Mouse (Mus musculus): Measurements from ENCODE around the gene Tmem204. TPM values are rescaled to one million over a fixed set of nuclear protein-coding genes. Genes with fewer than 3 reads are reported as not detected.

Tmem204 gene
- polyA plus RNA-seq, 1 experiment: not detected

GRCm38 (mm10) chr17:25114908-25115645 lies 31.7 kb upstream of the Tmem204 start:
- 9% methylated on average over 23 of the region's 23 CpGs for WGBS
- no peak for TF ChIP-seq CTCF (IDR thresholded peaks at IDR 0.05; ENCODE audit: insufficient read depth, low read depth, low read length)
- TF ChIP-seq POLR2A (IDR thresholded peaks at IDR 0.05; ENCODE audit: insufficient read depth, low read depth, low read length): no peak
- peaks cover 10% of the 10 kb centered on the region for H3K4me1 ChIP-seq (ENCODE audit: control insufficient read depth, insufficient read depth, low read length)

DNA sequence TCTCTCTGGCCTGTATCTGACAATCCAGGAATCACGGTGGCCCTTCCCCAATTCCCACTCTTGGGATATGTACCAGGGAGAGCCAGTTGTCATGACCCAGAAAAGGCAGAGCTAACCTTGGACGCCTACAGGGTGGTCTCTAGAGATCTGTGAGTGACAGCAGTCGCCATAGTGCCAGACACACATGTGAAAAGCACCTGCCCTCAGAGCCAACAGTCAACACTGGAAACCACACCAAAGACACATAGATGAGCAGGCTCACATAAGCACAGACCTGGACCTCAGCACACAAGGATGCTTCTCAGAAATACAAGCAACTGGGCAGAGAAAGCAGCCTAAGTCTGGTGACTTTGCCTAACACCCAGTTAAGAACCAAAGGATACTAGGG lies 29.0 kb upstream of the Tmem204 start:
- TF ChIP-seq POLR2A (IDR thresholded peaks at IDR 0.05; ENCODE audit: insufficient read depth, low read depth, low read length) (no peak), CTCF (IDR thresholded peaks at IDR 0.05; ENCODE audit: insufficient read depth, low read depth, low read length) (no peak)
- 69% methylated on average over 3 of the region's 3 CpGs for WGBS
- H3K4me3 ChIP-seq (ENCODE audit: insufficient read depth, low read depth, low read length): no peak overlapping the region
- H3K27ac ChIP-seq (ENCODE audit: insufficient read depth, low read depth, low read length): no peak overlapping the region
- peaks cover 10% of the 10 kb centered on the region for H3K4me1 ChIP-seq (ENCODE audit: control insufficient read depth, insufficient read depth, low read length)

More at GRCm38 (mm10) chr17:25114908-25115645, 31.7 kb upstream of the Tmem204 start:
- H3K27ac ChIP-seq (ENCODE audit: insufficient read depth, low read depth, low read length): peak overlapping the region; percentile 67; the same call in 1 of the 2 replicates
- H3K4me3 ChIP-seq (ENCODE audit: insufficient read depth, low read depth, low read length): peak overlapping the region; percentile 54

GRCm38 (mm10) chr17:25111739-25112422 lies 28.5 kb upstream of the Tmem204 start:
- no peak overlapping the region for H3K27ac ChIP-seq (ENCODE audit: insufficient read depth, low read depth, low read length)
- TF ChIP-seq POLR2A (IDR thresholded peaks at IDR 0.05; ENCODE audit: insufficient read depth, low read depth, low read length) (no peak), CTCF (IDR thresholded peaks at IDR 0.05; ENCODE audit: insufficient read depth, low read depth, low read length) (no peak)
- H3K4me1 ChIP-seq (ENCODE audit: control insufficient read depth, insufficient read depth, low read length): peaks cover 10% of the 10 kb centered on the region
- 56% methylated on average over 8 of the region's 8 CpGs for WGBS
- no peak overlapping the region for H3K4me3 ChIP-seq (ENCODE audit: insufficient read depth, low read depth, low read length)

GRCm38 (mm10) chr17:25111220-25111619 lies 27.8 kb upstream of the Tmem204 start:
- Histone ChIP-seq H3K4me3 (ENCODE audit: insufficient read depth, low read depth, low read length) (no peak overlapping the region), H3K4me1 (ENCODE audit: control insufficient read depth, insufficient read depth, low read length) (peaks cover 10% of the 10 kb centered on the region), H3K27ac (ENCODE audit: insufficient read depth, low read depth, low read length) (no peak overlapping the region)
- WGBS: 93% methylated on average over 5 of the region's 5 CpGs
- TF ChIP-seq CTCF (IDR thresholded peaks at IDR 0.05; ENCODE audit: insufficient read depth, low read depth, low read length): no peak
- no peak for TF ChIP-seq POLR2A (IDR thresholded peaks at IDR 0.05; ENCODE audit: insufficient read depth, low read depth, low read length)

DNA sequence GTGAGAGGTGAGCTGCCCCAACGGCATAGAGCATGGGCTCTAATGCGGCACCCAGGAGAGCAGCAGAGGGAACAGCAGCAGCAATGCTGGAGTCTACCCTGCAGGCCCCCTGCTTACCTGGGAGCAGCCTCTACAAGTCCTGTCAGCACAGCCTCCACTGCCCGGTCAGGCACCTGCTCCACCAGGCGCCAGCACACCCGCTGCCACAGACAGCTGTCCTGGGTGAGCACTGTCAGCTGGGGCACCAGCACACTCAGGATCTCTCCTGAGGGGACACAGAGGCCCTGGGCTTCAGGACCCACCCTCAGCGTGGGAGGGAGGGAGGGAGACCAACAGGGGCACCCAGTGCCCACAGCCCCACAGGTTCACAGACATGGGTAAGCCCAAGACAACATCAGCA lies 27.2 kb upstream of the Tmem204 start:
- H3K4me3 ChIP-seq (ENCODE audit: insufficient read depth, low read depth, low read length): no peak overlapping the region
- 91% methylated on average over 6 of the region's 6 CpGs for WGBS
- H3K4me1 ChIP-seq (ENCODE audit: control insufficient read depth, insufficient read depth, low read length): peaks cover 10% of the 10 kb centered on the region
- no peak for TF ChIP-seq POLR2A (IDR thresholded peaks at IDR 0.05; ENCODE audit: insufficient read depth, low read depth, low read length)
- H3K27ac ChIP-seq (ENCODE audit: insufficient read depth, low read depth, low read length): no peak overlapping the region

- Histone ChIP-seq H3K4me3 (ENCODE audit: insufficient read depth, low read depth, low read length) (no peak overlapping the region), H3K4me1 (ENCODE audit: control insufficient read depth, insufficient read depth, low read length) (peaks cover 4% of the 10 kb centered on the region; the same call in 1 of the 2 replicates), H3K27ac (ENCODE audit: insufficient read depth, low read depth, low read length) (no peak overlapping the region)
- 81% methylated on average over 2 of the region's 2 CpGs for WGBS
- TF ChIP-seq POLR2A (IDR thresholded peaks at IDR 0.05; ENCODE audit: insufficient read depth, low read depth, low read length) (no peak), CTCF (IDR thresholded peaks at IDR 0.05; ENCODE audit: insufficient read depth, low read depth, low read length) (no peak)
These were observed 26.2 kb upstream of the Tmem204 start for GRCm38 (mm10) chr17:25109578-25109977.

DNA sequence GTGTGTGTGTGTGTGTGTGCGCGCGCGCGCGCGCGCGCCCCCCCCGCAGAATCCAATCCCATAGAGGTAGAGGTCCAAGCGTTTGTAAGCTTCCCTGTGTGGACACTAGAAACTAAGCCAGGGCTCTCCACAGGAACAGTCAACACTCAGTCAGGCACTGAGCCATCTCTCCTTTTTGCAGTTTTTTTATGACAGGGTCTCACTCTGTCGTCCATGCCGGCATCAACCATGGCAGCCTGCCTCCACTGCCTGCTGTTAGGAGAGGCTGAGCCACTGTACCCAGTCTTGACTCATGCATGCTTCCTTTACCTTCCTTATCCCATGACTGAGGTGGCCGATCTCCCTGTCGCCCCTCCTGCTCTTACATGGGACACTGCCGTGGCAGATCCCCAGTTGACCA lies 24.4 kb upstream of the Tmem204 start:
- 95% methylated on average over 11 of the region's 16 CpGs for WGBS

GRCm38 (mm10) chr17:25101338-25101737 lies 17.9 kb upstream of the Tmem204 start:
- Histone ChIP-seq H3K4me3 (ENCODE audit: insufficient read depth, low read depth, low read length) (no peak overlapping the region), H3K27ac (ENCODE audit: insufficient read depth, low read depth, low read length) (no peak overlapping the region), H3K4me1 (ENCODE audit: control insufficient read depth, insufficient read depth, low read length) (no peaks in the 10 kb centered on the region)
- 93% methylated on average over 11 of the region's 11 CpGs for WGBS
- no peak for TF ChIP-seq CTCF (IDR thresholded peaks at IDR 0.05; ENCODE audit: insufficient read depth, low read depth, low read length)
- no peak for TF ChIP-seq POLR2A (IDR thresholded peaks at IDR 0.05; ENCODE audit: insufficient read depth, low read depth, low read length)

More for the DNA sequence above, 24.4 kb upstream of the Tmem204 start:
- Histone ChIP-seq H3K4me1 (ENCODE audit: control insufficient read depth, insufficient read depth, low read length) (peaks cover 4% of the 10 kb centered on the region; the same call in 1 of the 2 replicates), H3K27ac (ENCODE audit: insufficient read depth, low read depth, low read length) (no peak overlapping the region), H3K4me3 (ENCODE audit: insufficient read depth, low read depth, low read length) (no peak overlapping the region)
- TF ChIP-seq CTCF (IDR thresholded peaks at IDR 0.05; ENCODE audit: insufficient read depth, low read depth, low read length) (no peak), POLR2A (IDR thresholded peaks at IDR 0.05; ENCODE audit: insufficient read depth, low read depth, low read length) (no peak)

- Histone ChIP-seq H3K27ac (ENCODE audit: insufficient read depth, low read depth, low read length) (no peak overlapping the region), H3K4me1 (ENCODE audit: control insufficient read depth, insufficient read depth, low read length) (no peaks in the 10 kb centered on the region), H3K4me3 (ENCODE audit: insufficient read depth, low read depth, low read length) (no peak overlapping the region)
- WGBS: 93% methylated on average over 6 of the region's 6 CpGs
- TF ChIP-seq CTCF (IDR thresholded peaks at IDR 0.05; ENCODE audit: insufficient read depth, low read depth, low read length) (no peak), POLR2A (IDR thresholded peaks at IDR 0.05; ENCODE audit: insufficient read depth, low read depth, low read length) (no peak)
These were observed 16.7 kb upstream of the Tmem204 start for GRCm38 (mm10) chr17:25100052-25100451.
